10 mouse cellular contexts compared by ENCODE assay signal in the genomic region with DNA sequence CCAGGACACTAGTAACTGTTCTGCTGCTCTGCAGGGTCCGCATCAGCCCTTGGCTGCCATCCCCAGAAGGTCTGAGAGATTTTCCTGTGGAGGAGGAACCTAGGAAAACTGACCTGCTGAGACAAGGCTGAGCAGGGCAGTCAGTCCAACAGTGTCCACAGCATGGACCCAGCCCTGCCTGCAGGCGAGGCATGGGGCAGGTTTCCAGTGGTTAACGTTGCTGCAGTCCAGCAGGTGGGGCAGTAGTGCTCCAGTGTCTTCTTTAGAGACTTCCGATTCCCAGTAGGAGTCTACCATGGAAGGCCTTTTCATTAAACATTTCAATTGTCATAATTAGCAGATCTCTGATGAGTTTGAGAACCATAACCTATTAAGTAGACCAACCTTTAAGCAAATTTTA. TPM values are rescaled to one million over a fixed set of nuclear protein-coding genes. Genes with fewer than 3 reads are reported as not detected.
DNase-seq lines count a peak whose midpoint lies in the region; ATAC-seq lines count a peak whose summit lies in the region.
"Had no signal": no experiment of that assay in that cellular context is flagged by ENCODE, and none has a peak within 500 bp of the region (broad histone marks: within the 10 kb centered on the region; RNA-seq: fewer than 3 reads in every experiment).

No protein-coding gene starts in this region.

- H3K27me3 ChIP-seq in kidney, embryonic 15.5 days, result no peaks in the 10 kb centered on the region
- no peaks in the 10 kb centered on the region for H3K27me3 ChIP-seq in stomach, embryonic 14.5 days (ENCODE audit: control insufficient read depth, insufficient read depth, low read length)
- H3K27me3 ChIP-seq: liver, embryonic 15.5 days had no signal

- no peaks in the 10 kb centered on the region for H3K36me3 ChIP-seq in kidney, embryonic 15.5 days
- no peaks in the 10 kb centered on the region for H3K36me3 ChIP-seq in stomach, embryonic 14.5 days (ENCODE audit: control insufficient read depth, insufficient read depth, low read length)
- H3K36me3 ChIP-seq: liver, embryonic 15.5 days had no signal

- no peaks in the 10 kb centered on the region; the same call in 1 of the 2 replicates for H3K9me3 ChIP-seq in kidney, embryonic 15.5 days (replicated peaks)
- no peaks in the 10 kb centered on the region; the same call in 1 of the 2 replicates for H3K9me3 ChIP-seq in stomach, embryonic 14.5 days (ENCODE audit: control insufficient read depth, low read depth, low read length)
- H3K9me3 ChIP-seq: liver, embryonic 15.5 days had no signal

- H3K27ac ChIP-seq in kidney, embryonic 15.5 days, result 0 out of 2 replicates have a peak overlapping the region, but pooled peaks have one; percentile 5
- peak overlapping the region; percentile 53 for H3K27ac ChIP-seq in stomach, embryonic 14.5 days (ENCODE audit: low read length)
- H3K27ac ChIP-seq: liver, embryonic 15.5 days had no signal

- peak; percentile 24 to 33 for DNase-seq in adrenal gland, postnatal 36 days
- no peak for DNase-seq in adrenal gland, adult 2 months
- peak; percentile 38 to 44 for DNase-seq in lung, adult 18-20 months
- no peak for DNase-seq in lung, postnatal 25 days (ENCODE audit: low spot score)
- no peak for DNase-seq in thymus, postnatal 25 days
- DNase-seq in thymus, postnatal 10 days (ENCODE audit: low spot score in 2 of 2), result no peak

- 48% methylated on average over 4 of the region's 4 CpGs for WGBS in kidney, embryonic 15.5 days
- 41% methylated on average over 4 of the region's 4 CpGs for WGBS in stomach, embryonic 14.5 days

- H3K4me2 ChIP-seq in kidney, embryonic 15.5 days, result no peak overlapping the region
- H3K4me2 ChIP-seq in stomach, embryonic 14.5 days (replicated peaks; ENCODE audit: low read depth, low read length), result no peak overlapping the region
- H3K4me2 ChIP-seq: liver, embryonic 15.5 days had no signal

- H3K4me1 ChIP-seq in kidney, embryonic 15.5 days, result 0 out of 2 replicates have a peak, but pooled peaks cover 3% of the 10 kb centered on the region
- peaks cover 3% of the 10 kb centered on the region; the same call in 1 of the 2 replicates for H3K4me1 ChIP-seq in stomach, embryonic 14.5 days (ENCODE audit: control insufficient read depth, insufficient read depth, low read length)
- H3K4me1 ChIP-seq: liver, embryonic 15.5 days had no signal

- H3K9ac ChIP-seq in kidney, embryonic 15.5 days, result no peak overlapping the region
- no peak overlapping the region for H3K9ac ChIP-seq in stomach, embryonic 14.5 days (replicated peaks; ENCODE audit: low read depth, low read length)
- H3K9ac ChIP-seq: liver, embryonic 15.5 days had no signal

- no peak overlapping the region for H3K4me3 ChIP-seq in kidney, embryonic 15.5 days (replicated peaks)
- no peak overlapping the region for H3K4me3 ChIP-seq in stomach, embryonic 14.5 days (ENCODE audit: low read depth, low read length)
- H3K4me3 ChIP-seq: liver, embryonic 15.5 days had no signal

- no peak for ATAC-seq in kidney, embryonic 15.5 days (replicated peaks; ENCODE audit: low FRiP score)
- peak; percentile 69; the same call in 1 of the 2 replicates for ATAC-seq in stomach, embryonic 14.5 days (ENCODE audit: insufficient number of reproducible peaks, insufficient read depth, low FRiP score, low read depth)

RNA-seq across cellular contexts. Expression of a gene that starts 10.6 kb away (rescaled TPM):
- total RNA-seq in adrenal gland, postnatal 36 days (2021), result 10 to 100 TPM; 52.9 to 60.5 TPM
- 10 to 100 TPM; 53.9 to 65.4 TPM for total RNA-seq in adrenal gland, adult 2 months (2021)
- 138 and 157 TPM in 2 replicates for polyA plus RNA-seq in adrenal gland, adult 2 months (2012; rRNA removed)
- 44.4 and 47.9 TPM in 2 replicates for polyA plus RNA-seq in kidney, embryonic 15.5 days (2015; fragmentation: Nextera tagmentation; extraction: Ambion mirVana)
- 45.8 and 47.5 TPM in 2 replicates for polyA plus RNA-seq in stomach, embryonic 14.5 days (2014; fragmentation: Nextera tagmentation; extraction: Ambion mirVana)

RNA-seq across cellular contexts. Expression of a gene that starts 16.1 kb away (rescaled TPM):
- total RNA-seq in adrenal gland, postnatal 36 days (2021), result 10 to 100 TPM; 38.3 to 43.1 TPM
- total RNA-seq in adrenal gland, adult 2 months (2021), result 10 to 100 TPM; 45.5 to 49.8 TPM
- polyA plus RNA-seq in adrenal gland, adult 2 months (2012; rRNA removed), result 55.3 and 68.2 TPM in 2 replicates
- polyA plus RNA-seq in kidney, embryonic 15.5 days (2015; fragmentation: Nextera tagmentation; extraction: Ambion mirVana), result 65.1 and 71.4 TPM in 2 replicates
- polyA plus RNA-seq in stomach, embryonic 14.5 days (2014; fragmentation: Nextera tagmentation; extraction: Ambion mirVana), result 69.8 and 76.6 TPM in 2 replicates

RNA-seq across cellular contexts. Expression of a gene that starts 53.8 kb away (rescaled TPM):
- total RNA-seq in adrenal gland, postnatal 36 days (2021), result 10 to 100 TPM in 1 of 2 experiments, 1 to 10 TPM in 1; 8.6 to 11.6 TPM
- 10 to 100 TPM in 1 of 2 experiments, 1 to 10 TPM in 1; 8.4 to 15.9 TPM for total RNA-seq in adrenal gland, adult 2 months (2021)
- 61.7 and 75.1 TPM in 2 replicates for polyA plus RNA-seq in adrenal gland, adult 2 months (2012; rRNA removed)
- polyA plus RNA-seq in kidney, embryonic 15.5 days (2015; fragmentation: Nextera tagmentation; extraction: Ambion mirVana), result 10.8 and 12.3 TPM in 2 replicates
- 17.8 and 23.3 TPM in 2 replicates for polyA plus RNA-seq in stomach, embryonic 14.5 days (2014; fragmentation: Nextera tagmentation; extraction: Ambion mirVana)
- total RNA-seq: common myeloid progenitor, adult 5-6 weeks had no signal

Comparison
In these comparisons a context has a peak if more than half of its experiments do, and no peak if none do; other contexts are left out.
1. DNase-seq: peak in adrenal gland, postnatal 36 days (2 of 2) and lung, adult 18-20 months (2 of 2); none in adrenal gland, adult 2 months (single experiment), lung, postnatal 25 days (single experiment), thymus, postnatal 25 days (single experiment) and thymus, postnatal 10 days (0 of 2).